Mouse (Mus musculus): ENCODE data around the gene Cdkal1. TPM values are rescaled to one million over a fixed set of nuclear protein-coding genes. Genes with fewer than 3 reads are reported as not detected.

The Cdkal1 gene
- polyA plus RNA-seq, 1 experiment: 1.2 TPM

DNA sequence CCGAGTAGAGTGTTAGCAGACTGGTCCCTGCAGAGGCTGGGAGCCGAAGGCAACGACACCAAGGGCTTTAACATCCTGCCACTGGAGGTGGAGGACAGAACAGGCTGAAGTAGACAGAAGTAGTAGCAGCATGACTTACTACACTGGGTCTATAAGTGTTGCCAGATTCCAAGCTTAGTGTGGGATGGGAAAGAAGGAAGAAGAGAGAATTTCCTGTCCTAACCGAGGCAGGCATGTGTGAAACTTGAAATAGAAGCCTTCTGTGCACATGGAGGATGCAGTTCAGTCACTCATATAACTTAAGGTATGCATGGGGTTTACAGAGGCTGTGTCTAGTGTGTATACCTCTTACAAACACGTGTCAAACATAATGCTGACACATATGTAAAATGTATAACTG, 465.4 kb downstream of the Cdkal1 start:
- Histone ChIP-seq H3K27me3 (ENCODE audit: control insufficient read depth, insufficient read depth, low read length) (no peaks in the 10 kb centered on the region), H3K36me3 (ENCODE audit: control insufficient read depth, insufficient read depth, low read length) (no peaks in the 10 kb centered on the region), H3K27ac (ENCODE audit: insufficient read depth, low read length) (no peak overlapping the region), H3K4me1 (ENCODE audit: control insufficient read depth, insufficient read depth, insufficient read length) (no peaks in the 10 kb centered on the region), H3K4me3 (ENCODE audit: extremely low read depth, insufficient read depth, insufficient read length) (no peak overlapping the region)
- WGBS: 87% methylated on average over 5 of the region's 5 CpGs
- DNase-seq (ENCODE audit: low read depth in 1 of 2, low spot score in 2 of 2): no peak
- TF ChIP-seq CTCF (IDR thresholded peaks at IDR 0.05; ENCODE audit: extremely low read depth, insufficient read depth, insufficient read length, insufficient replicate concordance) (no peak), POLR2A (IDR thresholded peaks at IDR 0.05; ENCODE audit: low read depth, low read length) (no peak)

DNA sequence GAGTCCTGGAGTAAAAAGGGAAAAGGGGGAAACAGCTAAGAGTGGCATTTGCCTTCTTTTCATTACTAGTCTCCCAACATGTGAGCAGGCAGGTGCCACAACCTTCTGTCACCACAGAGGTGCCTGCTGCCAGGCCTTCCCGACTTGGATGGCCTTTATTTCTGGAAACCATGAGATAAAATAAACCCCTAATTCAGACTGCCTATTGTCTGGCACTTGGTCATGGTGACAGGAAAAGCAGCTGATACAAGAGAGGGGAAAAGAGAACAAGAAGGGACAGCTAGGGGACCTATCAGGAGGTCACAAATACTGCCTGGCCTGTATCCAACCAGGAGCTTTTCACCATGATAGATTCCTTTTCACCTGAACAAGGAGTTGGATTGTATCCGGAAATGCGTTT, 466.6 kb downstream of the Cdkal1 start:
- H3K27me3 ChIP-seq (ENCODE audit: control insufficient read depth, insufficient read depth, low read length): no peaks in the 10 kb centered on the region
- H3K36me3 ChIP-seq (ENCODE audit: control insufficient read depth, insufficient read depth, low read length): no peaks in the 10 kb centered on the region
- WGBS: 88% methylated on average over 3 of the region's 3 CpGs
- no peaks in the 10 kb centered on the region for H3K4me1 ChIP-seq (ENCODE audit: control insufficient read depth, insufficient read depth, insufficient read length)
- no peak overlapping the region for H3K27ac ChIP-seq (ENCODE audit: insufficient read depth, low read length)
- TF ChIP-seq CTCF (IDR thresholded peaks at IDR 0.05; ENCODE audit: extremely low read depth, insufficient read depth, insufficient read length, insufficient replicate concordance): no peak
- TF ChIP-seq POLR2A (IDR thresholded peaks at IDR 0.05; ENCODE audit: low read depth, low read length): no peak
- no peak for DNase-seq (ENCODE audit: low read depth in 1 of 2, low spot score in 2 of 2)
- H3K4me3 ChIP-seq (ENCODE audit: extremely low read depth, insufficient read depth, insufficient read length): no peak overlapping the region

DNA sequence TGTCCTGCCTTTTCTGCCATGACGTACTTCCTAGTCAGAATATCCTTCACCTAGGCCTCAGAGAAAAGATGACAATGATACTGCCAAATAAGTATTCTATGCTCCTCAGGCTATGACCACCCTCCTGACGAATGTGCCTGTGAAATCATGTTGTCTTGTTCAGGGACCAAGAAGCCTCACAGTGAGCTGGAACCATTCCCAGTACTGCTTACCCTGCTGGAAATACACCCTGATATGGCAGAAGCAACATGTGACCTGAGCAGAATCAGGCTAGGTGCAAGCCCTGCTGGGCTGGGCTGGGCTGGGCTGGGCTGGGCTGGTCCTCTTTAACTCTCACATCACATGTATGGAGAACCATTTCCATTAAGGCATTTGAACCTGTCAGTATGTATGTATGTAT, 477.9 kb downstream of the Cdkal1 start:
- Histone ChIP-seq H3K36me3 (ENCODE audit: control insufficient read depth, insufficient read depth, low read length) (no peaks in the 10 kb centered on the region), H3K4me3 (ENCODE audit: extremely low read depth, insufficient read depth, insufficient read length) (no peak overlapping the region), H3K27ac (ENCODE audit: insufficient read depth, low read length) (no peak overlapping the region), H3K4me1 (ENCODE audit: control insufficient read depth, insufficient read depth, insufficient read length) (no peaks in the 10 kb centered on the region), H3K27me3 (ENCODE audit: control insufficient read depth, insufficient read depth, low read length) (no peaks in the 10 kb centered on the region)
- WGBS: 89% methylated on average over 2 of the region's 2 CpGs
- TF ChIP-seq CTCF (IDR thresholded peaks at IDR 0.05; ENCODE audit: extremely low read depth, insufficient read depth, insufficient read length, insufficient replicate concordance) (no peak), POLR2A (IDR thresholded peaks at IDR 0.05; ENCODE audit: low read depth, low read length) (no peak)
- no peak for DNase-seq (ENCODE audit: low read depth in 1 of 2, low spot score in 2 of 2)

DNA sequence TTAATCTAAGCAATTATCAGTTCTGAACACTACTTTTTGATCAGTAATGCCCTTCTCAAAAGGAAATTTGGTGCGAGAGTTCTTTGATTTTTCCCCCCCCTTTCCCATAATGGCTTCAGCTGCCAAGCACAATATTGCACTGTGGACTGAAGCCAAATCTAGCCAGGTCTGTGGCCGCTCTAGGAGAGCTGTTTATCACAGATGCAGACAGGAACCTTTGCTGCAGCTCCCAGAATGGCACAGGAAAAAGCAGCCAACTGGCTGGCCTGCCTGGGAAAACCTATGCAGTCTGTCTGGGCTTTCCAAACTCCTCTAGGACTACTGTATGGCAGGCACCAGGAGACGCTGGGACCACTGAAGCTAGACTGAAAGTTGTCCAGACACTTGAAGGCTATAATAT, 483.6 kb downstream of the Cdkal1 start:
- 87% methylated on average over 3 of the region's 3 CpGs for WGBS
- no peaks in the 10 kb centered on the region for H3K27me3 ChIP-seq (ENCODE audit: control insufficient read depth, insufficient read depth, low read length)

DNA sequence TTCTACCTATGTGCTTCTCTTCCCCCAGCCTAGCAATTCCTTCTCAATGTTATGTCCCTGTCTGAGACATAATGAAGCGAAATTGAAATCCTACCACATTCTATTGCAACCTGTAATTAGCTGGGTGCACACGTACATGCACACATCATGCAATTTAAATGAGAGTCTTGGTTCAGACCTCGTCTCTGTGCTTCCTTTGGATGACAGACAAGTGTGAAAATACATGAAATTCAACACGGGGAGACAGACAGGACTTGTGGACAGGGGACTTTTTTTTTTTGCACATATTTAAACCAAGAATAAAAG, 484.1 kb downstream of the Cdkal1 start:
- H3K27ac ChIP-seq (ENCODE audit: insufficient read depth, low read length): no peak overlapping the region
- WGBS: 88% methylated on average over 4 of the region's 4 CpGs
- DNase-seq (ENCODE audit: low read depth in 1 of 2, low spot score in 2 of 2): no peak
- no peak overlapping the region for H3K4me3 ChIP-seq (ENCODE audit: extremely low read depth, insufficient read depth, insufficient read length)
- no peak for TF ChIP-seq POLR2A (IDR thresholded peaks at IDR 0.05; ENCODE audit: low read depth, low read length)
- no peak for TF ChIP-seq CTCF (IDR thresholded peaks at IDR 0.05; ENCODE audit: extremely low read depth, insufficient read depth, insufficient read length, insufficient replicate concordance)
- H3K27me3 ChIP-seq (ENCODE audit: control insufficient read depth, insufficient read depth, low read length): no peaks in the 10 kb centered on the region
- no peaks in the 10 kb centered on the region for H3K4me1 ChIP-seq (ENCODE audit: control insufficient read depth, insufficient read depth, insufficient read length)
- no peaks in the 10 kb centered on the region for H3K36me3 ChIP-seq (ENCODE audit: control insufficient read depth, insufficient read depth, low read length)

More for the DNA sequence above, 483.6 kb downstream of the Cdkal1 start:
- DNase-seq (ENCODE audit: low read depth in 1 of 2, low spot score in 2 of 2): no peak
- Histone ChIP-seq H3K4me1 (ENCODE audit: control insufficient read depth, insufficient read depth, insufficient read length) (no peaks in the 10 kb centered on the region), H3K4me3 (ENCODE audit: extremely low read depth, insufficient read depth, insufficient read length) (no peak overlapping the region), H3K27ac (ENCODE audit: insufficient read depth, low read length) (no peak overlapping the region), H3K36me3 (ENCODE audit: control insufficient read depth, insufficient read depth, low read length) (no peaks in the 10 kb centered on the region)
- no peak for TF ChIP-seq CTCF (IDR thresholded peaks at IDR 0.05; ENCODE audit: extremely low read depth, insufficient read depth, insufficient read length, insufficient replicate concordance)
- TF ChIP-seq POLR2A (IDR thresholded peaks at IDR 0.05; ENCODE audit: low read depth, low read length): no peak

DNA sequence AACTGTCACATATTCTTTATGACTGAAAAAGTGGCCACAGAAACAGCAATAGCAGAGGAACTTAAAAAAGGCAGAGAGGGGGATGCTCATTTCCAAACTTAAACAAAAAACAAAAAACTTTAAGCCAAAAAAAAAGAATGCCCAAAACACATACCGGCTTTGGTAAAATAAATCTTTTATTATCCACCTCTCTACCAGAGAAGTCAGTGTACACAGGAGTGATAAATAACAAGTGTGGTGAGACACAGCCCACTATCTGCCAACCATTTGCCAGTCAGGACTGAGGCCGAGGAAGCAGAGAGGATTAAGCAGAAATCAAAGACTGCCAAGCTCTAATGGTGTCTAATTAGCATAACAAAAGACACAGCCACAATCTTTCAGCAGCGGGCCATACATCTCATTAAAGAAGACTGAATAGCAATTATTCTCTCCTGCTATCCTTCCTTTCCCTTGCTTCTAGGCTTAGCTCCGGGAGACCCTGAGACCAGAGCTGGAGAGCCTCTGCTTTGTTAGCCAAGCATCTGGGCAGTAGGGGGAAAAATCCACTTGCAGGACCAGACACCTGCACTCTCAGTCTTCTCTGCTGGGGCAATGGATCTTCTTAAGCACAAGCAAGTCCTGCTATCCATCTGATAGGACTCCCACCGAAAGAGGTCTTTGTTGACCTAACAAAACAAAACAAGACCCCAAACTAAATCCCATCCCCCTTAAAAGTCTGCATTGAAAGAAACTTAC, 484.6 kb downstream of the Cdkal1 start:
- 92% methylated on average over 5 of the region's 5 CpGs for WGBS
- no peak overlapping the region for H3K4me3 ChIP-seq (ENCODE audit: extremely low read depth, insufficient read depth, insufficient read length)
- H3K27ac ChIP-seq (ENCODE audit: insufficient read depth, low read length): no peak overlapping the region
- H3K36me3 ChIP-seq (ENCODE audit: control insufficient read depth, insufficient read depth, low read length): no peaks in the 10 kb centered on the region
- no peaks in the 10 kb centered on the region for H3K4me1 ChIP-seq (ENCODE audit: control insufficient read depth, insufficient read depth, insufficient read length)
- no peaks in the 10 kb centered on the region for H3K27me3 ChIP-seq (ENCODE audit: control insufficient read depth, insufficient read depth, low read length)
- no peak for TF ChIP-seq CTCF (IDR thresholded peaks at IDR 0.05; ENCODE audit: extremely low read depth, insufficient read depth, insufficient read length, insufficient replicate concordance)
- no peak for TF ChIP-seq POLR2A (IDR thresholded peaks at IDR 0.05; ENCODE audit: low read depth, low read length)
- DNase-seq (ENCODE audit: low read depth in 1 of 2, low spot score in 2 of 2): no peak

DNA sequence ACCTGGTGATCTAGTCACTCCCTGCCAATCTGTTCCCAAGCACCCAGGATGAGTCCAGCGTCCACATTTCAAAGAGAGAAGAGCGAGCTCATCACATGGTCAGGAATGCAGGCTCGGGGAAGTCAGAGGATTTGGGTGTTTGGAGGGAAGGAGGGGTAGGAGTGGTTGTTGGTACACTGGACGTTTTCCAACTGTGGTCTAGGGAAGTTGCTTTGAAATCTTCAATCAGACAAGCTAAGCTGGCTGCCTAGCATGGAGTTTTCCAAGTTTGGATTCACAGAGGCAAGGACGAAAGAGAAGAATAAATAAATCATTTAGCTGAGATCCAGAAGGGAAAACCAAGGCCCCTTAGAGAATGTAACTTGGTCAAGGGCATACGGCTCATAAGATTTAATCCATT, 486.7 kb downstream of the Cdkal1 start:
- TF ChIP-seq POLR2A (IDR thresholded peaks at IDR 0.05; ENCODE audit: low read depth, low read length): no peak
- no peak for TF ChIP-seq CTCF (IDR thresholded peaks at IDR 0.05; ENCODE audit: extremely low read depth, insufficient read depth, insufficient read length, insufficient replicate concordance)
- H3K36me3 ChIP-seq (ENCODE audit: control insufficient read depth, insufficient read depth, low read length): no peaks in the 10 kb centered on the region
- no peaks in the 10 kb centered on the region for H3K4me1 ChIP-seq (ENCODE audit: control insufficient read depth, insufficient read depth, insufficient read length)
- no peak for DNase-seq (ENCODE audit: low read depth in 1 of 2, low spot score in 2 of 2)
- 78% methylated on average over 6 of the region's 6 CpGs for WGBS
- no peak overlapping the region for H3K27ac ChIP-seq (ENCODE audit: insufficient read depth, low read length)
- H3K4me3 ChIP-seq (ENCODE audit: extremely low read depth, insufficient read depth, insufficient read length): no peak overlapping the region
- H3K27me3 ChIP-seq (ENCODE audit: control insufficient read depth, insufficient read depth, low read length): no peaks in the 10 kb centered on the region
